Mouse (Mus musculus) embryonic facial prominence, embryonic 15.5 days (tissue): ENCODE data around the gene Trim44. TPM values are rescaled to one million over a fixed set of nuclear protein-coding genes. Genes with fewer than 3 reads are reported as not detected.
A peak's percentile ranks its signal among the peaks of the same experiment; 100 is the strongest.

Experiments
- ATAC-seq: fragments of 200-750 bp; cut with Nextera tagmentation; 2 replicates; pipeline ENCODE4 v1.8.0; 2017; ENCODE audit warnings: low read depth, moderate TSS enrichment; ENCODE audit not compliant: insufficient number of reproducible peaks, low FRiP score, low TSS enrichment
- H3K27ac ChIP-seq: fragments of 300-500 bp; sonication (generic); replicated peaks from 2 replicates; pipeline ENCODE4 v1.5.1; 2015; ENCODE audit warnings: mild to moderate bottlenecking, inconsistent platforms
- H3K27me3 ChIP-seq: fragments of 300-500 bp; sonication (generic); 2 replicates; pipeline ENCODE4 v1.6.1; 2015; ENCODE audit warnings: inconsistent platforms
- H3K36me3 ChIP-seq: fragments of 300-500 bp; sonication (generic); 2 replicates; pipeline ENCODE4 v1.6.1; 2015; ENCODE audit warnings: mild to moderate bottlenecking, inconsistent platforms
- H3K4me1 ChIP-seq: fragments of 300-500 bp; sonication (generic); 2 replicates; pipeline ENCODE4 v1.6.1; 2015; ENCODE audit warnings: inconsistent platforms
- H3K4me2 ChIP-seq: fragments of 300-500 bp; sonication (generic); replicated peaks from 2 replicates; pipeline ENCODE4 v1.6.1; 2015; ENCODE audit warnings: mild to moderate bottlenecking, inconsistent platforms
- H3K4me3 ChIP-seq: fragments of 300-500 bp; sonication (generic); replicated peaks from 2 replicates; pipeline ENCODE4 v1.5.1; 2015; ENCODE audit warnings: mild to moderate bottlenecking, inconsistent platforms
- H3K9ac ChIP-seq: fragments of 300-500 bp; sonication (generic); 2 replicates; pipeline ENCODE4 v1.6.1; 2015; ENCODE audit warnings: inconsistent platforms
- H3K9me3 ChIP-seq: fragments of 300-500 bp; sonication (generic); replicated peaks from 2 replicates; pipeline ENCODE4 v1.6.1; 2016; ENCODE audit warnings: inconsistent platforms
- WGBS: fragments of 180-500 bp; shearing (Covaris S2); methylation state at CpG from one replicate; pipeline ENCODE4 v1.1.7; 2015; 5-methylcytosine and 5-hydroxymethylcytosine counted together
- polyA plus RNA-seq: library from polyadenylated mRNA; unstranded; fragments of >200 nt; fragmentation: Nextera tagmentation; extraction: Ambion mirVana; gene quantifications from 2 replicates; pipeline ENCODE4 v1.2.1, GENCODE M21; 2015

Gene Trim44
- polyA plus RNA-seq, 1 experiment from 2014 or later = 31.6 TPM

- no peak overlapping the region for H3K9ac ChIP-seq
- H3K4me1 ChIP-seq = peaks cover 26% of the 10 kb centered on the region
- H3K9me3 ChIP-seq = no peaks in the 10 kb centered on the region
- no peaks in the 10 kb centered on the region for H3K36me3 ChIP-seq
- 84% methylated on average over 4 of the region's 4 CpGs for WGBS
- H3K4me3 ChIP-seq = no peak overlapping the region
- no peaks in the 10 kb centered on the region for H3K27me3 ChIP-seq
- ATAC-seq = no peak
- no peak overlapping the region for H3K27ac ChIP-seq
- H3K4me2 ChIP-seq = no peak overlapping the region
These were observed 4.3 kb downstream of the Trim44 start for GRCm38 (mm10) chr2:102403306-102403705.

GRCm38 (mm10) chr2:102401352-102401692 is 6.3 kb downstream of the Trim44 start:
- no peaks in the 10 kb centered on the region for H3K9me3 ChIP-seq

GRCm38 (mm10) chr2:102400605-102401351 is 6.8 kb downstream of the Trim44 start:
- H3K9me3 ChIP-seq = no peaks in the 10 kb centered on the region
- H3K27me3 ChIP-seq = no peaks in the 10 kb centered on the region
- under 1% methylated on average over 81 of the region's 94 CpGs for WGBS
- H3K36me3 ChIP-seq = no peaks in the 10 kb centered on the region
- peak overlapping the region; percentile 82 for H3K4me2 ChIP-seq
- peak overlapping the region; percentile 96 for H3K27ac ChIP-seq
- H3K4me1 ChIP-seq = peaks cover 13% of the 10 kb centered on the region
- peak; percentile 88 for ATAC-seq
- peak overlapping the region; percentile 72 for H3K4me3 ChIP-seq
- H3K9ac ChIP-seq = peak overlapping the region; percentile 81

More at GRCm38 (mm10) chr2:102401352-102401692, 6.3 kb downstream of the Trim44 start:
- H3K4me3 ChIP-seq = peak overlapping the region; percentile 72
- peaks cover 13% of the 10 kb centered on the region for H3K4me1 ChIP-seq
- peak overlapping the region; percentile 82 for H3K4me2 ChIP-seq
- no peaks in the 10 kb centered on the region for H3K36me3 ChIP-seq
- peak overlapping the region; percentile 81 for H3K9ac ChIP-seq
- H3K27me3 ChIP-seq = no peaks in the 10 kb centered on the region
- ATAC-seq = no peak; the same call in 1 of the 2 replicates
- 19% methylated on average over 6 of the region's 6 CpGs for WGBS
- H3K27ac ChIP-seq = peak overlapping the region; percentile 96

- WGBS = 36% methylated on average over 48 of the region's 48 CpGs
- peak overlapping the region; percentile 72 for H3K4me3 ChIP-seq
- H3K4me2 ChIP-seq = peak overlapping the region; percentile 82
- peak overlapping the region; percentile 81 for H3K9ac ChIP-seq
- ATAC-seq = no peak
- H3K4me1 ChIP-seq = peaks cover 13% of the 10 kb centered on the region
- no peaks in the 10 kb centered on the region for H3K27me3 ChIP-seq
- H3K27ac ChIP-seq = peak overlapping the region; percentile 96
- H3K36me3 ChIP-seq = no peaks in the 10 kb centered on the region
- H3K9me3 ChIP-seq = no peaks in the 10 kb centered on the region
These were observed 7.6 kb downstream of the Trim44 start for GRCm38 (mm10) chr2:102399864-102400604.

- H3K4me3 ChIP-seq = no peak overlapping the region
- WGBS = 87% methylated on average over 1 of the region's 1 CpGs
- no peaks in the 10 kb centered on the region for H3K36me3 ChIP-seq
- H3K4me1 ChIP-seq = peaks cover 13% of the 10 kb centered on the region
- no peak overlapping the region for H3K4me2 ChIP-seq
- H3K27me3 ChIP-seq = no peaks in the 10 kb centered on the region
- H3K27ac ChIP-seq = no peak overlapping the region
- no peaks in the 10 kb centered on the region for H3K9me3 ChIP-seq
- no peak overlapping the region for H3K9ac ChIP-seq
- ATAC-seq = no peak
These were observed 11.1 kb downstream of the Trim44 start for GRCm38 (mm10) chr2:102396493-102396892.

- Histone ChIP-seq H3K4me3 (no peak overlapping the region), H3K36me3 (no peaks in the 10 kb centered on the region), H3K27me3 (no peaks in the 10 kb centered on the region), H3K9ac (no peak overlapping the region), H3K9me3 (no peaks in the 10 kb centered on the region), H3K4me1 (no peaks in the 10 kb centered on the region), H3K27ac (no peak overlapping the region), H3K4me2 (no peak overlapping the region)
- no peak for ATAC-seq
- 60% methylated on average over 1 of the region's 1 CpGs for WGBS
These were observed 14.2 kb downstream of the Trim44 start for GRCm38 (mm10) chr2:102393457-102393856.

- Histone ChIP-seq H3K9me3 (no peaks in the 10 kb centered on the region), H3K27ac (no peak overlapping the region), H3K4me1 (peaks cover 15% of the 10 kb centered on the region; the same call in 1 of the 2 replicates), H3K36me3 (no peaks in the 10 kb centered on the region), H3K9ac (no peak overlapping the region), H3K4me2 (no peak overlapping the region), H3K27me3 (no peaks in the 10 kb centered on the region), H3K4me3 (no peak overlapping the region)
- no peak for ATAC-seq
These were observed 22.2 kb downstream of the Trim44 start for GRCm38 (mm10) chr2:102385328-102385902.

- Histone ChIP-seq H3K36me3 (no peaks in the 10 kb centered on the region), H3K4me3 (no peak overlapping the region), H3K27me3 (no peaks in the 10 kb centered on the region), H3K9me3 (no peaks in the 10 kb centered on the region), H3K9ac (no peak overlapping the region), H3K4me2 (no peak overlapping the region), H3K4me1 (peaks cover 15% of the 10 kb centered on the region; the same call in 1 of the 2 replicates), H3K27ac (no peak overlapping the region)
- no peak for ATAC-seq
- 33% methylated on average over 1 of the region's 1 CpGs for WGBS
These were observed 23.1 kb downstream of the Trim44 start for GRCm38 (mm10) chr2:102384496-102384895.

- Histone ChIP-seq H3K9me3 (no peaks in the 10 kb centered on the region), H3K27ac (no peak overlapping the region), H3K4me1 (peaks cover 15% of the 10 kb centered on the region; the same call in 1 of the 2 replicates), H3K27me3 (no peaks in the 10 kb centered on the region), H3K36me3 (no peaks in the 10 kb centered on the region), H3K4me3 (no peak overlapping the region), H3K4me2 (no peak overlapping the region), H3K9ac (no peak overlapping the region)
- WGBS = 41% methylated on average over 2 of the region's 2 CpGs
- no peak for ATAC-seq
These were observed 23.6 kb downstream of the Trim44 start for GRCm38 (mm10) chr2:102384057-102384456.

GRCm38 (mm10) chr2:102383069-102383834 is 24.4 kb downstream of the Trim44 start:
- H3K27ac ChIP-seq = no peak overlapping the region

GRCm38 (mm10) chr2:102382519-102382918 is 25.1 kb downstream of the Trim44 start:
- 63% methylated on average over 3 of the region's 3 CpGs for WGBS
- no peak for ATAC-seq

More at GRCm38 (mm10) chr2:102383069-102383834, 24.4 kb downstream of the Trim44 start:
- H3K27me3 ChIP-seq = no peaks in the 10 kb centered on the region
- no peak overlapping the region for H3K4me2 ChIP-seq
- H3K9me3 ChIP-seq = no peaks in the 10 kb centered on the region
- ATAC-seq = no peak
- peaks cover 15% of the 10 kb centered on the region; the same call in 1 of the 2 replicates for H3K4me1 ChIP-seq
- H3K36me3 ChIP-seq = no peaks in the 10 kb centered on the region
- H3K4me3 ChIP-seq = no peak overlapping the region
- H3K9ac ChIP-seq = no peak overlapping the region
- WGBS = 41% methylated on average over 3 of the region's 3 CpGs

More at GRCm38 (mm10) chr2:102382519-102382918, 25.1 kb downstream of the Trim44 start:
- Histone ChIP-seq H3K9ac (no peak overlapping the region), H3K36me3 (0 out of 2 replicates have a peak, but pooled peaks cover 1% of the 10 kb centered on the region), H3K4me3 (no peak overlapping the region), H3K27me3 (no peaks in the 10 kb centered on the region), H3K9me3 (no peaks in the 10 kb centered on the region), H3K4me2 (no peak overlapping the region), H3K27ac (no peak overlapping the region), H3K4me1 (peaks cover 15% of the 10 kb centered on the region; the same call in 1 of the 2 replicates)
